Mouse (Mus musculus) neural tube, embryonic 13.5 days (tissue): ENCODE results near the gene Dapp1. TPM values are rescaled to one million over a fixed set of nuclear protein-coding genes. Genes with fewer than 3 reads are reported as not detected.
A peak's percentile ranks its signal among the peaks of the same experiment; 100 is the strongest.
"Not testable (repeated sequence)": the region's sequence is repeated elsewhere in the genome, so short reads cannot be mapped to it uniquely, and the experiment has no call there.

Experiments used
- ATAC-seq: fragments of 200-750 bp; cut with Nextera tagmentation; 2 replicates; pipeline ENCODE4 v1.8.0; 2017; ENCODE audit warnings: low read depth, mild to moderate bottlenecking, moderate TSS enrichment, moderate library complexity
- H3K27ac ChIP-seq: fragments of 300-500 bp; sonication (generic); replicated peaks from 2 replicates; pipeline ENCODE4 v1.5.1; 2015; ENCODE audit warnings: moderate library complexity, mild to moderate bottlenecking, inconsistent platforms
- H3K27me3 ChIP-seq: fragments of 300-500 bp; sonication (generic); 2 replicates; pipeline ENCODE4 v1.6.1; 2015; ENCODE audit warnings: mild to moderate bottlenecking, inconsistent platforms
- H3K36me3 ChIP-seq: fragments of 300-500 bp; sonication (generic); 2 replicates; pipeline ENCODE4 v1.6.1; 2015; ENCODE audit warnings: mild to moderate bottlenecking, inconsistent platforms
- H3K4me1 ChIP-seq: fragments of 300-500 bp; sonication (generic); replicated peaks from 2 replicates; pipeline ENCODE4 v1.6.1; 2015; ENCODE audit warnings: inconsistent platforms
- H3K4me2 ChIP-seq: fragments of 300-500 bp; sonication (generic); 2 replicates; pipeline ENCODE4 v1.6.1; 2015; ENCODE audit warnings: inconsistent platforms, mild to moderate bottlenecking, moderate library complexity
- H3K4me3 ChIP-seq: fragments of 300-500 bp; sonication (generic); 2 replicates; pipeline ENCODE4 v1.5.1; 2015; ENCODE audit warnings: mild to moderate bottlenecking, inconsistent platforms
- H3K9ac ChIP-seq: fragments of 300-500 bp; sonication (generic); 2 replicates; pipeline ENCODE4 v1.6.1; 2015; ENCODE audit warnings: moderate library complexity, mild to moderate bottlenecking, inconsistent platforms
- H3K9me3 ChIP-seq: fragments of 300-500 bp; sonication (generic); 2 replicates; pipeline ENCODE4 v1.6.1; 2016; ENCODE audit warnings: inconsistent platforms
- WGBS: fragments of 180-500 bp; shearing (Covaris S2); methylation state at CpG from one replicate; pipeline ENCODE4 v1.1.7; 2015; 5-methylcytosine and 5-hydroxymethylcytosine counted together
- polyA plus RNA-seq: library from polyadenylated mRNA; unstranded; fragments of >200 nt; fragmentation: Nextera tagmentation; extraction: Ambion mirVana; gene quantifications from 2 replicates; pipeline ENCODE4 v1.2.1, GENCODE M21; 2015

Dapp1 gene
- polyA plus RNA-seq, 1 experiment from 2014 or later, result 1.7 TPM

- H3K9me3 ChIP-seq, result no peaks in the 10 kb centered on the region
- 30% methylated on average over 7 of the region's 7 CpGs for WGBS
- H3K4me2 ChIP-seq, result no peak overlapping the region
- H3K9ac ChIP-seq, result no peak overlapping the region
- no peaks in the 10 kb centered on the region for H3K27me3 ChIP-seq
- no peak for ATAC-seq
- no peak overlapping the region for H3K27ac ChIP-seq
- H3K4me3 ChIP-seq, result no peak overlapping the region
- H3K4me1 ChIP-seq, result peaks cover 21% of the 10 kb centered on the region
- no peaks in the 10 kb centered on the region for H3K36me3 ChIP-seq
Observed at GRCm38 (mm10) chr3:137951819-137952218, 29.5 kb downstream of the Dapp1 start.

GRCm38 (mm10) chr3:137951302-137951701, 30.0 kb downstream of the Dapp1 start:
- H3K4me2 ChIP-seq, ATAC-seq, H3K27me3 ChIP-seq, H3K9ac ChIP-seq, H3K36me3 ChIP-seq, H3K9me3 ChIP-seq, H3K27ac ChIP-seq, H3K4me3 ChIP-seq: not testable (repeated sequence)
- H3K4me1 ChIP-seq, result peaks cover 21% of the 10 kb centered on the region
- 85% methylated on average over 3 of the region's 3 CpGs for WGBS

- H3K4me2 ChIP-seq, result no peak overlapping the region
- H3K9ac ChIP-seq, result no peak overlapping the region
- no peak overlapping the region for H3K4me3 ChIP-seq
- no peaks in the 10 kb centered on the region for H3K27me3 ChIP-seq
- H3K36me3 ChIP-seq, result no peaks in the 10 kb centered on the region
- H3K27ac ChIP-seq, result no peak overlapping the region
- H3K9me3 ChIP-seq, result no peaks in the 10 kb centered on the region
- no peak for ATAC-seq
- 82% methylated on average over 10 of the region's 10 CpGs for whole genome bisulfite sequencing
- peaks cover 17% of the 10 kb centered on the region for H3K4me1 ChIP-seq
Observed at GRCm38 (mm10) chr3:137950191-137950885, 31.0 kb downstream of the Dapp1 start.

- no peaks in the 10 kb centered on the region for H3K36me3 ChIP-seq
- no peak overlapping the region for H3K27ac ChIP-seq
- no peaks in the 10 kb centered on the region for H3K9me3 ChIP-seq
- H3K4me2 ChIP-seq, result no peak overlapping the region
- H3K27me3 ChIP-seq, result no peaks in the 10 kb centered on the region
- H3K9ac ChIP-seq, result no peak overlapping the region
- peaks cover 9% of the 10 kb centered on the region for H3K4me1 ChIP-seq
- whole genome bisulfite sequencing, result 88% methylated on average over 4 of the region's 4 CpGs
- no peak overlapping the region for H3K4me3 ChIP-seq
- no peak for ATAC-seq
Observed at GRCm38 (mm10) chr3:137947525-137947924, 33.8 kb downstream of the Dapp1 start.

- 91% methylated on average over 3 of the region's 3 CpGs for WGBS
- no peak for ATAC-seq
Observed at GRCm38 (mm10) chr3:137946827-137947226, 34.5 kb downstream of the Dapp1 start.

GRCm38 (mm10) chr3:137943737-137944154, 37.6 kb downstream of the Dapp1 start:
- Histone ChIP-seq H3K4me3 (no peak overlapping the region), H3K27ac (no peak overlapping the region), H3K27me3 (no peaks in the 10 kb centered on the region), H3K36me3 (no peaks in the 10 kb centered on the region), H3K4me2 (no peak overlapping the region), H3K9ac (no peak overlapping the region), H3K4me1 (no peaks in the 10 kb centered on the region), H3K9me3 (no peaks in the 10 kb centered on the region)
- WGBS, result 87% methylated on average over 6 of the region's 6 CpGs
- no peak for ATAC-seq

More at GRCm38 (mm10) chr3:137946827-137947226, 34.5 kb downstream of the Dapp1 start:
- Histone ChIP-seq H3K4me2 (no peak overlapping the region), H3K9me3 (no peaks in the 10 kb centered on the region), H3K9ac (no peak overlapping the region), H3K4me3 (no peak overlapping the region), H3K4me1 (peaks cover 2% of the 10 kb centered on the region), H3K27me3 (no peaks in the 10 kb centered on the region), H3K36me3 (no peaks in the 10 kb centered on the region), H3K27ac (no peak overlapping the region)

GRCm38 (mm10) chr3:137942098-137942622, 39.2 kb downstream of the Dapp1 start:
- Histone ChIP-seq H3K9ac (no peak overlapping the region), H3K36me3 (no peaks in the 10 kb centered on the region), H3K27me3 (no peaks in the 10 kb centered on the region), H3K4me1 (no peaks in the 10 kb centered on the region), H3K4me3 (no peak overlapping the region), H3K27ac (no peak overlapping the region), H3K4me2 (no peak overlapping the region), H3K9me3 (no peaks in the 10 kb centered on the region)
- no peak for ATAC-seq
- 91% methylated on average over 12 of the region's 12 CpGs for WGBS

GRCm38 (mm10) chr3:137941555-137941954, 39.8 kb downstream of the Dapp1 start:
- Histone ChIP-seq H3K9ac (no peak overlapping the region), H3K27me3 (no peaks in the 10 kb centered on the region), H3K4me3 (no peak overlapping the region), H3K4me2 (no peak overlapping the region), H3K9me3 (no peaks in the 10 kb centered on the region), H3K36me3 (no peaks in the 10 kb centered on the region), H3K27ac (no peak overlapping the region), H3K4me1 (peaks cover 4% of the 10 kb centered on the region)
- no peak for ATAC-seq

- Histone ChIP-seq H3K27ac (no peak overlapping the region), H3K4me3 (no peak overlapping the region), H3K27me3 (no peaks in the 10 kb centered on the region), H3K9ac (no peak overlapping the region), H3K9me3 (no peaks in the 10 kb centered on the region), H3K36me3 (no peaks in the 10 kb centered on the region), H3K4me2 (no peak overlapping the region), H3K4me1 (peaks cover 8% of the 10 kb centered on the region)
- ATAC-seq, result no peak
- WGBS, result 87% methylated on average over 4 of the region's 4 CpGs
Observed at GRCm38 (mm10) chr3:137940757-137941156, 40.6 kb downstream of the Dapp1 start.

- Histone ChIP-seq H3K4me2 (peak overlapping the region; percentile 13), H3K4me3 (no peak overlapping the region), H3K9ac (no peak overlapping the region)
Observed at GRCm38 (mm10) chr3:137938608-137939007, 42.7 kb downstream of the Dapp1 start.

GRCm38 (mm10) chr3:137936541-137936940, 44.8 kb downstream of the Dapp1 start:
- Histone ChIP-seq H3K4me1 (peaks cover 8% of the 10 kb centered on the region), H3K27me3 (no peaks in the 10 kb centered on the region), H3K9me3 (no peaks in the 10 kb centered on the region), H3K27ac (no peak overlapping the region), H3K9ac (no peak overlapping the region), H3K36me3 (peaks cover 3% of the 10 kb centered on the region; the same call in 1 of the 2 replicates), H3K4me2 (no peak overlapping the region), H3K4me3 (no peak overlapping the region)
- 39% methylated on average over 6 of the region's 6 CpGs for WGBS
- no peak for ATAC-seq

More at GRCm38 (mm10) chr3:137938608-137939007, 42.7 kb downstream of the Dapp1 start:
- Histone ChIP-seq H3K27me3 (no peaks in the 10 kb centered on the region), H3K36me3 (no peaks in the 10 kb centered on the region), H3K9me3 (no peaks in the 10 kb centered on the region), H3K27ac (no peak overlapping the region), H3K4me1 (peaks cover 8% of the 10 kb centered on the region)
- peak; percentile 53; the same call in 1 of the 2 replicates for ATAC-seq
- 37% methylated on average over 6 of the region's 6 CpGs for WGBS

- Histone ChIP-seq H3K27me3 (no peaks in the 10 kb centered on the region), H3K9ac (no peak overlapping the region), H3K27ac (no peak overlapping the region), H3K4me3 (no peak overlapping the region), H3K4me1 (peaks cover 8% of the 10 kb centered on the region), H3K9me3 (no peaks in the 10 kb centered on the region), H3K4me2 (no peak overlapping the region), H3K36me3 (peaks cover 8% of the 10 kb centered on the region; the same call in 1 of the 2 replicates)
- no peak for ATAC-seq
- WGBS, result 12% methylated on average over 5 of the region's 5 CpGs
Observed at GRCm38 (mm10) chr3:137935570-137936525, 45.5 kb downstream of the Dapp1 start.
